Mouse (Mus musculus) heart, adult 2 months (tissue): Measurements from ENCODE around the gene Avpr1b. TPM values are rescaled to one million over a fixed set of nuclear protein-coding genes. Genes with fewer than 3 reads are reported as not detected.
A peak's percentile ranks its signal among the peaks of the same experiment; 100 is the strongest.
"Not testable (repeated sequence)": the region's sequence is repeated elsewhere in the genome, so short reads cannot be mapped to it uniquely, and the experiment has no call there.

ENCODE experiments used
- DNase-seq, 2 experiments: peaks; one replicate each; pipeline ENCODE4 v3.0.0; 2021
- H3K27ac ChIP-seq: fragments of 200-600 bp; 2 replicates; pipeline ENCODE4 v1.8.1; 2022
- H3K27me3 ChIP-seq: fragments of 200-500 bp; 2 replicates; pipeline ENCODE4 v1.6.1; 2012; ENCODE audit warnings: mild to moderate bottlenecking, low read length, inconsistent platforms, mixed read lengths; ENCODE audit not compliant: control insufficient read depth, insufficient read depth
- H3K36me3 ChIP-seq: fragments of 200-500 bp; 2 replicates; pipeline ENCODE4 v1.6.1; 2012; ENCODE audit warnings: low read length, inconsistent platforms; ENCODE audit not compliant: control insufficient read depth, insufficient read depth
- H3K4me1 ChIP-seq: fragments of 200-500 bp; 2 replicates; pipeline ENCODE4 v1.6.1; 2011; ENCODE audit warnings: low read length; ENCODE audit not compliant: control insufficient read depth, insufficient read depth
- H3K4me3 ChIP-seq: fragments of 200-600 bp; 2 replicates; pipeline ENCODE4 v1.8.1; 2022
- H3K79me2 ChIP-seq: fragments of 200-500 bp; replicated peaks from 2 replicates; pipeline ENCODE4 v1.6.1; 2012; ENCODE audit warnings: mild to moderate bottlenecking, inconsistent platforms, low read length, moderate library complexity, mixed read lengths; ENCODE audit not compliant: control insufficient read depth, insufficient read depth
- H3K9ac ChIP-seq: fragments of 200-500 bp; 2 replicates; pipeline ENCODE4 v1.6.1; 2012; ENCODE audit warnings: low read depth, mild to moderate bottlenecking, control low read depth, inconsistent platforms, low read length, mixed read lengths
- CTCF ChIP-seq: fragments of 200-600 bp; IDR thresholded peaks from 2 replicates; pipeline ENCODE4 v1.8.1; 2022; ENCODE audit warnings: antibody characterized with exemption, mild to moderate bottlenecking, moderate library complexity
- EP300 ChIP-seq: fragments of 200-500 bp; IDR thresholded peaks from 2 replicates; pipeline ENCODE4 v1.6.1; 2011; ENCODE audit warnings: low read depth, low read length, control low read depth; ENCODE audit not compliant: insufficient read depth
- POLR2A ChIP-seq: fragments of 200-500 bp; IDR thresholded peaks from 2 replicates; pipeline ENCODE4 v1.6.1; 2011; ENCODE audit warnings: mild to moderate bottlenecking, low read depth, low read length, control low read depth; ENCODE audit not compliant: insufficient read depth
- WGBS: fragments of 180-500 bp; shearing (Covaris S2); methylation state at CpG from one replicate; pipeline ENCODE4 v1.1.7; 2018; 5-methylcytosine and 5-hydroxymethylcytosine counted together
- intact Hi-C: fragments of 180-260 bp; cut with DNase I; formaldehyde crosslinking; loops from one replicate; pipeline ENCODE4 v1.15.1; 2025
- polyA plus RNA-seq: library from polyadenylated mRNA; depleted of rRNA; stranded (reverse); fragments of >200 nt; gene quantifications from 2 replicates; pipeline ENCODE4 v1.2.3, GENCODE M21; 2012
- total RNA-seq, 2 experiments: library from RNA; stranded (reverse); gene quantifications; 2 replicates each; pipeline ENCODE4 v1.2.3; 2021

Avpr1b gene
- total and polyA plus RNA-seq, 3 experiments: not detected

GRCm38 (mm10) chr1:131566056-131566455 lies 33.0 kb upstream of the Avpr1b start:
- 42% methylated on average over 11 of the region's 11 CpGs for WGBS
- H3K36me3 ChIP-seq, H3K4me3 ChIP-seq, H3K79me2 ChIP-seq, H3K4me1 ChIP-seq, H3K27me3 ChIP-seq, H3K9ac ChIP-seq, DNase-seq, H3K27ac ChIP-seq, intact Hi-C loops: not testable (repeated sequence)
- TF ChIP-seq CTCF: peak; percentile 50

GRCm38 (mm10) chr1:131569721-131570120 lies 29.3 kb upstream of the Avpr1b start:
- Histone ChIP-seq H3K36me3 (no peaks in the 10 kb centered on the region), H3K4me3 (no peak overlapping the region), H3K27ac (no peak overlapping the region), H3K4me1 (no peaks in the 10 kb centered on the region), H3K9ac (no peak overlapping the region), H3K27me3 (no peaks in the 10 kb centered on the region), H3K79me2 (no peaks in the 10 kb centered on the region)
- WGBS: 63% methylated on average over 6 of the region's 6 CpGs
- intact Hi-C loops: no loop called here
- TF ChIP-seq POLR2A (no peak), CTCF (no peak), EP300 (no peak)
- no peak for DNase-seq

DNA sequence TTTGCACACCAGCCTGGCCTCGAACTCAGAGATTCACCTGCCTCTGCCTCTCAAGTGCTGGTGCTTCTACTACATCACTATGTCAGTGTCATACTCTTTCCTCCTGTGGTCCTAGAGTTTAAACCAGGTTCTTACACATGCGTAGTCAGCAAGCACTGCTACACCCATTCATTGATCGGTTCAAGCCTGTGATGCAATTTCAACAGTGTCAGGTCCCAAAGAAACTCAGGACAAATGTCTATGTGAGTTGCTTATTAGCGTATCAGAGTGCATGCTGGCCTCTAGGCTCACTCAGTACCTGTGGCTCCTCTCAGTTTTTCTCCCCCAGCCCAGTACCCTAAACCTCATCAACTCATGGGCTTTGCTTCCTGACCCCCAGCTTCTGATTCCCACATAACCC lies 28.6 kb upstream of the Avpr1b start:
- Histone ChIP-seq H3K36me3 (no peaks in the 10 kb centered on the region), H3K27me3 (no peaks in the 10 kb centered on the region), H3K79me2 (no peaks in the 10 kb centered on the region), H3K9ac (no peak overlapping the region), H3K4me1 (no peaks in the 10 kb centered on the region), H3K4me3 (no peak overlapping the region), H3K27ac (no peak overlapping the region)
- WGBS: 92% methylated on average over 4 of the region's 4 CpGs
- TF ChIP-seq EP300: no peak
- no peak for TF ChIP-seq CTCF
- no peak for TF ChIP-seq POLR2A
- intact Hi-C loops: no loop called here
- DNase-seq: no peak

DNA sequence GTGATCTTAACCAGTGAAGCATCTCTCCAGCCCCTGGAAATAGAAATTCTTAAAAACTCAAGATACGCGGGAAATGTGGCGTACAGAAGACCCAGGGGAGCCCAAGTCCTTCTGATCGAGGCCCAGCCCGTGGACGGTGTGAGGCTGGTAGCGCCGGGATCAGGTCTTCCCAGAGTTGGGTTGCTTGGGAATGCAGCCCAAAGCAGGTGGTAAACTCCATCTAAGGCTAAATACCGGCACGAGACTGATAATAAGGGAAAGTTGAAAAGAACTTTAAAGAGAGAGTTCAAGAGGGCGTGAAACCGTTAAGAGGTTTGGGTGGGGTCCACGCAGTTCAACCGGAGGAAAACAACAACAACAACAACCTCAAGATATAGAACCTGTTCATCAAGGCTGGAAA lies 25.3 kb upstream of the Avpr1b start:
- no peaks in the 10 kb centered on the region for H3K79me2 ChIP-seq
- H3K36me3 ChIP-seq: no peaks in the 10 kb centered on the region
- H3K4me1 ChIP-seq: no peaks in the 10 kb centered on the region
- no peak overlapping the region for H3K4me3 ChIP-seq
- H3K9ac ChIP-seq: no peak overlapping the region
- no peak overlapping the region for H3K27ac ChIP-seq
- 88% methylated on average over 14 of the region's 14 CpGs for WGBS
- no peak for TF ChIP-seq EP300
- TF ChIP-seq POLR2A: no peak
- TF ChIP-seq CTCF: no peak
- DNase-seq: no peak
- intact Hi-C loops: no loop called here
- H3K27me3 ChIP-seq: no peaks in the 10 kb centered on the region

DNA sequence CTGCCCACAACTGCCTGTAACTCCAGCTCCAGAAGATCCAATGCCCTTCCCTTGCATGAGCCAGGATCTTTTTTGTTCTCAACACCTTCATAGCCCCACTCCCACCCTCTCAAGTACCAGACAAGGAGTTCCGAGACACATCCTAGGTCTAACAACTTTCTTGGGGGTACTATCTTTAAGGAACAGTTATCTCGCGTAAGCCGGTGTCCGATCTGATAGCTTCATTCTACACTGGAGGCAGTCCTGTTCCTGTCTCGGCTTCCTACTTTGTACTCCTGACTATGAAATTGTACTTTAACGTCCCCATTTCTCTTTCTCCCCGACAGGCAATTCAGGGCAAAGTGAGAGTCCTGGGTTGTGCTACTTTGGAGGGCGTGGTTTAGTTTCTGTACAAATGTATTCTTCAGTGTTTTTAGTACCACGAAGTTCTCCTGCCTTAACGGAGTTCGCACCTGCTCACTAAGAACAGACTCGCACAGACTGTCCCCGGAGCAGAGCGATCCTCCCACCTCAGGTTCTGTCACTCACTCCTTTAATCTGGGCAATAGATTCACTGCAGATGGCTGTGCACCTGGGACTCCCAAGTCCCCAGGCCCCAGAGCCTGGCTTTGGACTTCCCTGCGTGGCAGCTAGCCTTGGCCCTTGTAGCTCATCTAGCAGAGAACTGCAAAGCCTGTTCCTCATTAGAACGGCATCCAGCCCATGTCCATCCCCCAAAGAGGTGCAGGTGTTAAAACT lies 19.9 kb upstream of the Avpr1b start:
- intact Hi-C loops: no loop called here
- no peak overlapping the region for H3K27ac ChIP-seq
- no peaks in the 10 kb centered on the region for H3K27me3 ChIP-seq
- no peak overlapping the region for H3K9ac ChIP-seq
- no peak overlapping the region for H3K4me3 ChIP-seq
- no peak for TF ChIP-seq EP300
- 76% methylated on average over 17 of the region's 17 CpGs for WGBS
- H3K4me1 ChIP-seq: no peaks in the 10 kb centered on the region
- no peaks in the 10 kb centered on the region for H3K79me2 ChIP-seq
- H3K36me3 ChIP-seq: no peaks in the 10 kb centered on the region
- no peak for DNase-seq

DNA sequence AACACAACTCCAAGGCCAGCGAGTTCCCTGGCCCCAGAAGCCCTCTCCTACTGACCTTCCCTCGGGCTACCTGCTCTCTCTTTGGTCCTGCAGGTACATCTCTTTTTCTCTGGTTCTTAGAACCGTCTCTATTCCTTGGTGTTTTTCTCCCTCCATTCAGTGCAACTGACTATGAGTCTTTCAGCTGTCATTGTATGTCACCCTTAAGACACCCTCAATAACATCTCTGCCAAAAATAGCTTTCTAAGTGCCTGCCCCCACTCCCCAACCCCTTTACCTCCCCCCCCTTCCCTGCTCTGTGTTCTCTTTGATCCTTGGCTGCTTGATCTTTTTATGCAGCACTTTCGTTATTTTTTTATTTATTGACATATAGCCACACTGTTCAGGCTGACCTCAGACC lies 18.6 kb upstream of the Avpr1b start:
- Histone ChIP-seq H3K4me3 (no peak overlapping the region), H3K27ac (no peak overlapping the region), H3K4me1 (no peaks in the 10 kb centered on the region), H3K79me2 (no peaks in the 10 kb centered on the region), H3K9ac (no peak overlapping the region), H3K36me3 (no peaks in the 10 kb centered on the region), H3K27me3 (no peaks in the 10 kb centered on the region)
- intact Hi-C loops: no loop called here
- WGBS: 59% methylated on average over 4 of the region's 4 CpGs
- no peak for DNase-seq
- TF ChIP-seq EP300 (no peak), CTCF (no peak), POLR2A (no peak)
